Mouse (Mus musculus): ENCODE results near the gene Sqstm1. TPM values are rescaled to one million over a fixed set of nuclear protein-coding genes. Genes with fewer than 3 reads are reported as not detected.

The Sqstm1 gene
- 261 TPM in 2 replicates for polyA plus RNA-seq (2012; rRNA removed; ENCODE audit: low replicate concordance)

DNA sequence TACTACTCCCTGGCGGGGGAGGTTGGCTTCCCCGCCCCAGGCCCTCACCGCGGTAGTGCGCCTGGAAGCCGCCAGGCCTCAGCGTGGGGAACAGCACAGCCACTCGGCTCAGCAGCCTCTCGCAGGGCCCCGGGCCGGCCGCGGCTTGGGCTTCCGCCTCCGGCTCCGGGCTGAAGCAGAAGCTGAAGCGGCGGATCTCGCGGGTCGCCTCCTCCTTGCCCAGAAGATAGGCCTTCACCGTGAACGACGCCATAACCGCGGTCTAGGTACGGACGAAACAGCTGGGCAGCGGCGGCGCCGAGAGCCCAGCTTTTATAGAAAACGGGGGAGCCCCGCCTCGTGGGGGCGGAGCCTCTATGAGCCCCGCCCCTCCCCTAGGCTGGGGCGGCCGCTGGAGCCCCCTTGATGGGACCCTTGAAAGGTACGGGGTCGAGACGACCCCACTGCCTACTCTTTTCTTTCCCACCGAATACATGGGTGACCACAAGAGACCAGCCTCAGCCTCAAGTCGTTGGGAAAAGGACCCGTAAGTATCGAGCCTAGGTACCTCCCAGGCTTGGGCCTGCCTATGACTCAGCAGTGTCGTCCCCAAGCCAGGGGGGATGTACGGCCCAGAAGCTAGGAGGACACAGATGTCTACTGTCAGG lies at the start of gene Sqstm1, which contains the start of gene Mgat4b:
Sqstm1 (minus strand) TSS at position 323 of the 647 bp plus-strand sequence.
Mgat4b (plus strand) TSS at position 386 of the 647 bp plus-strand sequence.

GRCm38 (mm10) chr11:50238324-50238723 lies 27.7 kb upstream of the Sqstm1 start, which contains the start of gene Ltc4s:
Gene Ltc4s (minus strand): TSS chr11:50238616.

DNA sequence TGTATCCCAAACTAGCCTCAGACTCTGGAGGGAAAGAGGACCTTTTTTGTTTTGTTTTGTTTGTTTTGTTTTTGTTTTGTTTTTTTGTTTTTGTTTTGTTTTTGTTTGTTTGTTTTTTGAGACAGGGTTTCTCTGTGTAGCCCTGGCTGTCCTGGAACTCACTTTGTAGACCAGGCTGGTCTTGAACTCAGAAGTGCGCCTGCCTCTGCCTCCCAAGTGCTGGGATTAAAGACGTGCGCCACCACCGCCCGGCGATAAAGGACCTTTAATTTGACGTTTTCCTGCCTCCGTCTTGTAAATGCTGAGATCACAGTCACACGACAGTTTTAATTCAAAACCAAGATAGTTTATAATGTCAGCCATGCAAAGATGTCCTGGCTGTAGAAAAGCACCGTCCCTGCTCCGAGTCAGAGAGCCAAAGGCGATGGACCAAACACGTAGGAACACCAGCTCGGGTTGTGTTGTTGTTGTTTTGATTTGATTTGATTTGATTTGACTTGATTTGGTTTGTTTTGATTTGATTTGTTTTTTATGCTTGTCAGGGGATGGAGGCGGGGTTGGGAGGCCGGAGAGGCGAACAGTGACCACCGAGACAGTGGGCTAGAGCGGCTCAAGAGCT lies 36.4 kb downstream of the Sqstm1 start, which contains the start of gene Mrnip:
Mrnip (plus strand) TSS at position 334 of the 619 bp plus-strand sequence.

Other genes with a start within 250 kb of the Sqstm1 start
- gene Rnf130, start 185.5 kb downstream of the Sqstm1 start, polyA plus RNA-seq (2012; rRNA removed; ENCODE audit: low replicate concordance): 46.4 and 70.9 TPM in 2 replicates
- gene Tbc1d9b, start 79.4 kb downstream of the Sqstm1 start, polyA plus RNA-seq (2012; rRNA removed; ENCODE audit: low replicate concordance): 82.0 and 84.1 TPM in 2 replicates
- gene Mrnip, start 36.4 kb downstream of the Sqstm1 start, polyA plus RNA-seq (2012; rRNA removed; ENCODE audit: low replicate concordance): 9.3 and 13.9 TPM in 2 replicates
- 112 and 147 TPM in 2 replicates for gene Mgat4b, start 63 bp upstream of the Sqstm1 start, polyA plus RNA-seq (2012; rRNA removed; ENCODE audit: low replicate concordance)
- 196 and 578 TPM in 2 replicates for gene Ltc4s, start 27.8 kb upstream of the Sqstm1 start, polyA plus RNA-seq (2012; rRNA removed; ENCODE audit: low replicate concordance)
- 11.4 and 25.9 TPM in 2 replicates for gene Maml1, start 81.5 kb upstream of the Sqstm1 start, polyA plus RNA-seq (2012; rRNA removed; ENCODE audit: low replicate concordance)
- 48.7 and 71.6 TPM in 2 replicates for gene Canx, start 114.8 kb upstream of the Sqstm1 start, polyA plus RNA-seq (2012; rRNA removed; ENCODE audit: low replicate concordance)
- gene Cby3, start 143.6 kb upstream of the Sqstm1 start, polyA plus RNA-seq (2012; rRNA removed; ENCODE audit: low replicate concordance): 0.33 TPM in 1 of 2 replicates, not detected in the other
- gene Hnrnph1, start 166.2 kb upstream of the Sqstm1 start, polyA plus RNA-seq (2012; rRNA removed; ENCODE audit: low replicate concordance): 52.9 and 126 TPM in 2 replicates
- 15.4 and 17.6 TPM in 2 replicates for gene Rufy1, start 220.3 kb upstream of the Sqstm1 start, polyA plus RNA-seq (2012; rRNA removed; ENCODE audit: low replicate concordance)